Mouse (Mus musculus) WW6 (cell line): ENCODE data around the gene Cbarp.

Experiments used
- DNase-seq: peaks from one replicate; pipeline ENCODE4 v3.0.0-alpha.2; 2013; ENCODE audit warnings: low read depth, low spot score

Cbarp gene

GRCm38 (mm10) chr10:80144864-80145838 lies 4.5 kb upstream of the Cbarp start:
- DNase-seq = no peak

- DNase-seq = no peak
Measured at GRCm38 (mm10) chr10:80144159-80144558, 3.5 kb upstream of the Cbarp start.

GRCm38 (mm10) chr10:80143664-80144063 lies 3.0 kb upstream of the Cbarp start:
- no peak for DNase-seq

- no peak for DNase-seq
Measured at GRCm38 (mm10) chr10:80142530-80142925, 1.9 kb upstream of the Cbarp start.

GRCm38 (mm10) chr10:80141786-80142529 lies 1.3 kb upstream of the Cbarp start:
- peak; percentile 94 for DNase-seq

GRCm38 (mm10) chr10:80141243-80141642 lies 608 bp upstream of the Cbarp start:
- DNase-seq = peak; percentile 92

- no peak for DNase-seq
Measured at GRCm38 (mm10) chr10:80139975-80140665, 515 bp downstream of the Cbarp start.

GRCm38 (mm10) chr10:80139439-80139775 lies 1.2 kb downstream of the Cbarp start:
- DNase-seq = no peak

- DNase-seq = no peak
Measured at GRCm38 (mm10) chr10:80138553-80139438, 1.8 kb downstream of the Cbarp start, which contains the start of gene Atp5d. Atp5d (plus strand) TSS chr10:80138632.

- no peak for DNase-seq
Measured at GRCm38 (mm10) chr10:80137626-80138552, 2.7 kb downstream of the Cbarp start.

- DNase-seq = no peak
Measured at GRCm38 (mm10) chr10:80136952-80137625, 3.5 kb downstream of the Cbarp start.

GRCm38 (mm10) chr10:80136179-80136951 lies 4.3 kb downstream of the Cbarp start:
- DNase-seq = no peak

GRCm38 (mm10) chr10:80135641-80136040 lies 5.0 kb downstream of the Cbarp start:
- no peak for DNase-seq

GRCm38 (mm10) chr10:80135161-80135560 lies 5.5 kb downstream of the Cbarp start:
- DNase-seq = no peak

GRCm38 (mm10) chr10:80134421-80134820 lies 6.2 kb downstream of the Cbarp start:
- DNase-seq = no peak

- no peak for DNase-seq
Measured at GRCm38 (mm10) chr10:80133226-80133849, 7.3 kb downstream of the Cbarp start.

GRCm38 (mm10) chr10:80131952-80132350 lies 8.7 kb downstream of the Cbarp start:
- DNase-seq = no peak

- DNase-seq = no peak
Measured at GRCm38 (mm10) chr10:80131316-80131951, 9.2 kb downstream of the Cbarp start.
